Mouse (Mus musculus) kidney, embryonic 14.5 days (tissue): ENCODE measurements around the gene Pdcd6ip. TPM values are rescaled to one million over a fixed set of nuclear protein-coding genes. Genes with fewer than 3 reads are reported as not detected.

ENCODE experiments used
- ATAC-seq: fragments of 200-750 bp; cut with Nextera tagmentation; 2 replicates; pipeline ENCODE4 v1.8.0; 2017; ENCODE audit warnings: moderate number of reproducible peaks, mild to moderate bottlenecking, moderate TSS enrichment, moderate library complexity; ENCODE audit not compliant: low FRiP score, low TSS enrichment
- H3K27ac ChIP-seq: fragments of 300-500 bp; sonication (generic); 2 replicates; pipeline ENCODE4 v1.5.1; 2014; ENCODE audit warnings: low read depth, mild to moderate bottlenecking, low read length, moderate library complexity, mixed read lengths
- H3K27me3 ChIP-seq: fragments of 300-500 bp; sonication (generic); 2 replicates; pipeline ENCODE4 v1.6.1; 2014; ENCODE audit warnings: mild to moderate bottlenecking, low read length; ENCODE audit not compliant: control insufficient read depth, insufficient read depth
- H3K36me3 ChIP-seq: fragments of 300-500 bp; sonication (generic); 2 replicates; pipeline ENCODE4 v1.6.1; 2014; ENCODE audit warnings: low read length, mixed read lengths; ENCODE audit not compliant: control insufficient read depth, insufficient read depth
- H3K4me1 ChIP-seq: fragments of 300-500 bp; sonication (generic); 2 replicates; pipeline ENCODE4 v1.6.1; 2014; ENCODE audit warnings: low read length, mixed read lengths; ENCODE audit not compliant: control insufficient read depth, insufficient read depth
- H3K4me2 ChIP-seq: fragments of 300-500 bp; sonication (generic); replicated peaks from 2 replicates; pipeline ENCODE4 v1.6.1; 2014; ENCODE audit warnings: low read depth, mild to moderate bottlenecking, low read length
- H3K4me3 ChIP-seq: fragments of 300-500 bp; sonication (generic); 2 replicates; pipeline ENCODE4 v1.5.1; 2014; ENCODE audit warnings: mild to moderate bottlenecking, low read length
- H3K9ac ChIP-seq: fragments of 300-500 bp; sonication (generic); 2 replicates; pipeline ENCODE4 v1.6.1; 2014; ENCODE audit warnings: low read depth, mild to moderate bottlenecking, low read length, moderate library complexity
- H3K9me3 ChIP-seq: fragments of 300-500 bp; sonication (generic); 2 replicates; pipeline ENCODE4 v1.6.1; 2016; ENCODE audit warnings: low read length; ENCODE audit not compliant: control insufficient read depth
- WGBS: fragments of 180-500 bp; shearing (Covaris S2); extraction: QIAGEN DNeasy Blood & Tissue Kit; methylation state at CpG from one replicate; pipeline ENCODE4 v1.1.7; 2014; 5-methylcytosine and 5-hydroxymethylcytosine counted together
- polyA plus RNA-seq: library from polyadenylated mRNA; unstranded; fragments of >200 nt; fragmentation: Nextera tagmentation; extraction: Ambion mirVana; gene quantifications from 2 replicates; pipeline ENCODE4 v1.2.1, GENCODE M21; 2014

The Pdcd6ip gene
- polyA plus RNA-seq, 1 experiment from 2014 or later = 79.5 TPM

DNA sequence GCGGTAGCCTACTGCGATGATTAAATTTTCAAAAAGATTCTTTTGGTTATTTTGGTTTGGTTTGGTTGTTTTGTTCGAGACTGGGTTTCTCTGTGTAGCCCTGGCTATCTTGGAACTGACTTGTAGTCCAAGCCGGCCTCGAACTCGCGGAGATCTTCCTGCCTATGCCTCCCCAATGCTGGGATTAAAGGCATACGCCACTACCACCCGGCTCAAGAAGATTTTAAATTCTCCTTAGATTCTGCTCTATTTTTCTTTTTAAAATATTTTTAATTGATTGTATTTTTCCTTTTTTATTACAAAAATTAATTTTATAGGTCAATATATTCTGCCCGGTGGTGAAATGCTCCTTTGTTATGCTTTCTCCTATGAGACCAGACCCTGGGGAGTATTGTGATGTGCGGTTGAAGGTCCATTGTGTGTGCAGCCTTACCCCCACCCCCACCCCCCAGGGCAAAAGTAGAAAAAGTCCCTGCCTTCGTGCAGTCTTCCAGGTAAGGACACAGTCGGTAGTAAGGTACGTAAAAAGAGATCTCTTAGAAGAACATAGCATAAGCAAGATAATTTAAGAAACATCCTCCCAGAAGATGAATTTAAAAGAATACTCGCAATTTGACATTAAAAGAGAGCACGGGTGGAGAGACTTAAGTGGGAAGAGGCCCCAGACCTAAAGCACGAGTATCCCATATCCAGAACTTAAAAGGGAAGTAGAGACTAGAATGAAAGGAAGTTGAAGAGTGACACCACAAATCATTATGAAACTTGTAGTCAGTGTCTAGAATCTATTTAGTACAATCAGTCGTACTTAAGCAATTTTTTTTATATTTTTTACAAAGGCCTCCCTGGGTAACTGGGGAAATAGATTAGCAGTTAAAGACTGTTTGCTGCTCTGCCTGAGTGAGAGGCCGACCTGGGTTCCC is 562 bp upstream of the Pdcd6ip start:
- H3K4me3 ChIP-seq = peak overlapping the region; percentile 97
- no peaks in the 10 kb centered on the region for H3K27me3 ChIP-seq
- 57% methylated on average over 19 of the region's 19 CpGs for WGBS
- H3K27ac ChIP-seq = 0 out of 2 replicates have a peak overlapping the region, but pooled peaks have one; percentile 89
- ATAC-seq = no peak
- H3K4me2 ChIP-seq = peak overlapping the region; percentile 68
- peak overlapping the region; percentile 97; the same call in 1 of the 2 replicates for H3K9ac ChIP-seq
- H3K4me1 ChIP-seq = peaks cover 13% of the 10 kb centered on the region
- H3K9me3 ChIP-seq = no peaks in the 10 kb centered on the region
- H3K36me3 ChIP-seq = no peaks in the 10 kb centered on the region

DNA sequence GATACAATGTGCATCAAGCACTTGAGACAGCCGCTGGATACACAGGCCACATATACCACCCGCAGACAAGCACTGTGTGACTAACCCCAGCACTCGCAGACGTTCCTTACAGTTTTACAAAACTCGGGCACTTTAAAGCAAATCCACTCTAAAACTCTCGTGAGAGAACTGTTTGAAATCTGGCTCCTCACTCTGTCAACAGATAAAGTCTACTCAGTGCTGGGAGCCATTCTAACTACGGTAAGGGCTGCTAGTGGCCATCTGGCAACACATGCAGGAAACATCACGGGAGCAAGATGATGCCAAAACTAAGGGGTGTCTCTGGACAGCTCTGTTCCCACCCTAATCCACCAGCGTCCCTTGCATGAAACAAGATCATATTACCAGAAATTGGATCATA is 1.2 kb downstream of the Pdcd6ip start:
- WGBS = 51% methylated on average over 9 of the region's 9 CpGs
- Histone ChIP-seq H3K27me3 (no peaks in the 10 kb centered on the region), H3K4me2 (peak overlapping the region; percentile 68), H3K27ac (no peak overlapping the region; the same call in 1 of the 2 replicates), H3K36me3 (no peaks in the 10 kb centered on the region), H3K9me3 (no peaks in the 10 kb centered on the region), H3K4me3 (peak overlapping the region; percentile 97), H3K9ac (peak overlapping the region; percentile 97; the same call in 1 of the 2 replicates), H3K4me1 (peaks cover 13% of the 10 kb centered on the region)
- no peak for ATAC-seq

GRCm38 (mm10) chr9:113706108-113706507 is 2.0 kb downstream of the Pdcd6ip start:
- H3K9me3 ChIP-seq = no peaks in the 10 kb centered on the region
- H3K4me2 ChIP-seq = peak overlapping the region; percentile 68
- no peak overlapping the region for H3K27ac ChIP-seq
- ATAC-seq = no peak
- H3K36me3 ChIP-seq = no peaks in the 10 kb centered on the region
- peak overlapping the region; percentile 97; the same call in 1 of the 2 replicates for H3K4me3 ChIP-seq
- WGBS = 74% methylated on average over 2 of the region's 2 CpGs
- peaks cover 13% of the 10 kb centered on the region for H3K4me1 ChIP-seq
- H3K9ac ChIP-seq = peak overlapping the region; percentile 97; the same call in 1 of the 2 replicates
- H3K27me3 ChIP-seq = no peaks in the 10 kb centered on the region

- ATAC-seq = no peak
- 87% methylated on average over 5 of the region's 5 CpGs for WGBS
- Histone ChIP-seq H3K36me3 (peaks cover 17% of the 10 kb centered on the region; the same call in 1 of the 2 replicates), H3K9me3 (no peaks in the 10 kb centered on the region), H3K4me1 (peaks cover 8% of the 10 kb centered on the region), H3K27ac (no peak overlapping the region), H3K27me3 (no peaks in the 10 kb centered on the region), H3K9ac (no peak overlapping the region), H3K4me2 (no peak overlapping the region), H3K4me3 (no peak overlapping the region)
These were observed 6.5 kb downstream of the Pdcd6ip start for GRCm38 (mm10) chr9:113701441-113702160.

DNA sequence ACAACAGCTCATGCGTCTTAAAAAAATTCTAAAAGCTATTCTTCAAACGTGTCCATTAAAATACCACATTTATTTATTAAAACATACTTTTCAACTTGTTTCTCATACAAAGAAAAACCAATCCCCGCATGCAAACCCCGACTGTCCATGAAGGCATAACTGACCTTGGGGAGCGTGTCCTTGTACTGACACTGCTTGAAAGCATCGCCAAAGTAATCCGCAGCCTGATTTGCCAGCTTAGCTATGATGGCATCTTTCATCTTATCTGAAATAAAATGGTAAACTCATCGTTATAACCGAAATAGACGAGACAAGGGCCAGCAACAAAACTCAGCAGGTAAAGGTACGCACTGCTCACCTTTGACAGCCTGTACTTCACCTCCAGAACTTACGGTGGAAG is 20.6 kb downstream of the Pdcd6ip start:
- no peak overlapping the region for H3K27ac ChIP-seq
- H3K27me3 ChIP-seq = no peaks in the 10 kb centered on the region
- H3K36me3 ChIP-seq = peaks cover 67% of the 10 kb centered on the region
- ATAC-seq = no peak
- no peak overlapping the region for H3K4me3 ChIP-seq
- no peak overlapping the region for H3K4me2 ChIP-seq
- H3K9me3 ChIP-seq = no peaks in the 10 kb centered on the region
- no peaks in the 10 kb centered on the region for H3K4me1 ChIP-seq
- no peak overlapping the region for H3K9ac ChIP-seq
- 96% methylated on average over 12 of the region's 12 CpGs for WGBS

GRCm38 (mm10) chr9:113673721-113674120 is 34.3 kb downstream of the Pdcd6ip start:
- H3K4me3 ChIP-seq = no peak overlapping the region
- peaks cover 78% of the 10 kb centered on the region for H3K36me3 ChIP-seq
- H3K27me3 ChIP-seq = no peaks in the 10 kb centered on the region
- H3K9ac ChIP-seq = no peak overlapping the region
- 95% methylated on average over 6 of the region's 6 CpGs for WGBS
- ATAC-seq = no peak
- H3K27ac ChIP-seq = no peak overlapping the region
- H3K4me1 ChIP-seq = no peaks in the 10 kb centered on the region
- no peak overlapping the region for H3K4me2 ChIP-seq
- H3K9me3 ChIP-seq = no peaks in the 10 kb centered on the region

DNA sequence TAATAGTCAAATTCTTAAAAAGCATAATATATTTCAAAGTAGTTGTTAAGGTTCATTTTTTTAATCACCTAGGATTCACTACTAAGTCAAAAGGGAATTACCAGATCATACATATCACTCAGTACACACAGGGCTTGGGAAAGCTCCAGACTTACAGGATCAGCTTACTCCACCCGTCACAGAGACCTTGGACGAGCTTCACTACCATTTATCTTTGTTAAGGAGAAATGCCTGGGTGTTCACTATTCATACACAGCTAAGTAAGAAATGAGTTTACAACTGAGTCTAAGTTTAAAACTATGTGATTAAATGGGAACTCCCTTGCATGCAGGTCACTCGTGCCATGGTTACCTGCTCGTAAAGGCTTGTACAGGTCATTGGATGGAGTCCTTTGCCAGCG is 35.7 kb downstream of the Pdcd6ip start:
- Histone ChIP-seq H3K4me2 (no peak overlapping the region), H3K4me1 (no peaks in the 10 kb centered on the region), H3K36me3 (peaks cover 79% of the 10 kb centered on the region), H3K9ac (no peak overlapping the region), H3K27me3 (no peaks in the 10 kb centered on the region), H3K4me3 (no peak overlapping the region), H3K27ac (no peak overlapping the region), H3K9me3 (no peaks in the 10 kb centered on the region)
- ATAC-seq = no peak
- WGBS = 83% methylated on average over 5 of the region's 5 CpGs

- ATAC-seq = no peak
- WGBS = 100% methylated on average over 1 of the region's 1 CpGs
- Histone ChIP-seq H3K9me3 (no peaks in the 10 kb centered on the region), H3K4me1 (no peaks in the 10 kb centered on the region), H3K9ac (no peak overlapping the region), H3K4me3 (no peak overlapping the region), H3K4me2 (no peak overlapping the region), H3K36me3 (peaks cover 84% of the 10 kb centered on the region), H3K27me3 (no peaks in the 10 kb centered on the region), H3K27ac (no peak overlapping the region)
These were observed 37.3 kb downstream of the Pdcd6ip start for GRCm38 (mm10) chr9:113670857-113671106.
